Mouse (Mus musculus) testis, adult 2 months (tissue): ENCODE results near the gene Asdurf.
"Not testable (repeated sequence)": the region's sequence is repeated elsewhere in the genome, so short reads cannot be mapped to it uniquely, and the experiment has no call there.

Experiments
- CTCF ChIP-seq: fragments of 200-500 bp; IDR thresholded peaks from 2 replicates; pipeline ENCODE4 v1.5.1; 2012; ENCODE audit warnings: low read depth, mild to moderate bottlenecking, inconsistent platforms, low read length, moderate library complexity; ENCODE audit not compliant: control insufficient read depth, insufficient read depth, insufficient replicate concordance
- POLR2A ChIP-seq: fragments of 200-500 bp; IDR thresholded peaks from 2 replicates; pipeline ENCODE4 v1.6.1; 2012; ENCODE audit warnings: low read depth, mild to moderate bottlenecking, inconsistent platforms, low read length, moderate library complexity; ENCODE audit not compliant: control insufficient read depth

- TF ChIP-seq CTCF, POLR2A: not testable (repeated sequence)
Observed at GRCm38 (mm10) chr1:53375965-53376364, 23.5 kb upstream of the Asdurf start.
